18 mouse cellular contexts compared by ENCODE assay signal in the genomic region with DNA sequence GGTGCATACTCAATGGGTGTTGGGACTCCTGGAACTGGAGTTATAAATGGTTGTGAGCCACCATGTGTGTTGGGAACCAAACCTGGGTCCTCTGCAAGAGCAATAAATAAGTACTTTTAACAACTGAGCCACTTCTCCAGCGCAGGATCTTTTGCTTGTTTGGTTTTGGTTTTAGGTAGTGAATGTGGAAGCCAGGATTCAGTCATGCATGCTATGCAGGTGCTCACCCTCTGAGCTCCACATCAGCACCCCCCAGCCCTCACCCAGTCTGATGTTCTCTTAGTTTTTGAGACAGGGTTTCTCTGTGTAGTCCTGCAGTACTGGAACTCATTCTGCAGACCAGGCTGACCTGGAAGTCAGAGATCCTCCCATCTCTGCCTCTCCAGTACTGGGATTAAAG. TPM values are rescaled to one million over a fixed set of nuclear protein-coding genes. Genes with fewer than 3 reads are reported as not detected.
DNase-seq lines count a peak whose midpoint lies in the region; ATAC-seq lines count a peak whose summit lies in the region.
"Had no signal": no experiment of that assay in that cellular context is flagged by ENCODE, and none has a peak within 500 bp of the region (broad histone marks: within the 10 kb centered on the region; RNA-seq: fewer than 3 reads in every experiment).

No protein-coding gene starts in this region.

- H3K4me3 ChIP-seq in hindbrain, embryonic 11.5 days (ENCODE audit: low read depth, low read length), result no peak overlapping the region
- H3K4me3 ChIP-seq in hindbrain, embryonic 16.5 days (ENCODE audit: low read length), result no peak overlapping the region
- H3K4me3 ChIP-seq in forebrain, embryonic 14.5 days (ENCODE audit: low read depth, low read length), result no peak overlapping the region
- H3K4me3 ChIP-seq in midbrain, embryonic 13.5 days (replicated peaks), result no peak overlapping the region
- H3K4me3 ChIP-seq: gastrocnemius, adult 2 months had no signal

- 0 out of 2 replicates have a peak overlapping the region, but pooled peaks have one; percentile 7 for H3K27ac ChIP-seq in hindbrain, embryonic 11.5 days (ENCODE audit: low read depth, low read length)
- H3K27ac ChIP-seq in hindbrain, embryonic 16.5 days (ENCODE audit: low read depth, low read length), result no peak overlapping the region
- H3K27ac ChIP-seq in forebrain, embryonic 14.5 days (ENCODE audit: low read depth, low read length), result peak overlapping the region; percentile 89
- H3K27ac ChIP-seq in midbrain, embryonic 13.5 days, result peak overlapping the region; percentile 88

- 90% methylated on average over 1 of the region's 1 CpGs for WGBS in hindbrain, embryonic 11.5 days
- WGBS in hindbrain, embryonic 16.5 days, result 83% methylated on average over 1 of the region's 1 CpGs
- WGBS in forebrain, embryonic 14.5 days, result 61% methylated on average over 1 of the region's 1 CpGs
- WGBS in midbrain, embryonic 13.5 days, result 62% methylated on average over 1 of the region's 1 CpGs

- H3K9ac ChIP-seq in hindbrain, embryonic 11.5 days (ENCODE audit: low read depth, low read length), result no peak overlapping the region
- H3K9ac ChIP-seq in hindbrain, embryonic 16.5 days (ENCODE audit: low read depth, low read length), result no peak overlapping the region
- no peak overlapping the region for H3K9ac ChIP-seq in forebrain, embryonic 14.5 days (ENCODE audit: low read length)
- no peak overlapping the region; the same call in 1 of the 2 replicates for H3K9ac ChIP-seq in midbrain, embryonic 13.5 days (replicated peaks)

- H3K36me3 ChIP-seq in hindbrain, embryonic 11.5 days (ENCODE audit: control insufficient read depth, insufficient read depth, low read length), result no peaks in the 10 kb centered on the region
- no peaks in the 10 kb centered on the region for H3K36me3 ChIP-seq in hindbrain, embryonic 16.5 days (ENCODE audit: control insufficient read depth, insufficient read depth, low read length)
- no peaks in the 10 kb centered on the region for H3K36me3 ChIP-seq in forebrain, embryonic 14.5 days (ENCODE audit: control insufficient read depth, insufficient read depth, low read length)
- H3K36me3 ChIP-seq in midbrain, embryonic 13.5 days, result no peaks in the 10 kb centered on the region

- peaks cover 7% of the 10 kb centered on the region for H3K4me1 ChIP-seq in hindbrain, embryonic 11.5 days (replicated peaks; ENCODE audit: control insufficient read depth, insufficient read depth, low read length)
- H3K4me1 ChIP-seq in hindbrain, embryonic 16.5 days (ENCODE audit: control insufficient read depth, insufficient read depth, low read depth, low read length), result peaks cover 17% of the 10 kb centered on the region
- peaks cover 49% of the 10 kb centered on the region for H3K4me1 ChIP-seq in forebrain, embryonic 14.5 days (ENCODE audit: control insufficient read depth, insufficient read depth, low read length)
- H3K4me1 ChIP-seq in midbrain, embryonic 13.5 days (replicated peaks), result peaks cover 88% of the 10 kb centered on the region

- ATAC-seq in hindbrain, embryonic 11.5 days (ENCODE audit: low FRiP score), result no peak
- ATAC-seq in hindbrain, embryonic 16.5 days, result no peak
- ATAC-seq in forebrain, embryonic 14.5 days, result no peak
- ATAC-seq in midbrain, embryonic 13.5 days, result no peak
- ATAC-seq: Patski had no signal

- H3K4me2 ChIP-seq in hindbrain, embryonic 11.5 days (replicated peaks; ENCODE audit: low read depth, low read length), result no peak overlapping the region
- no peak overlapping the region for H3K4me2 ChIP-seq in hindbrain, embryonic 16.5 days (ENCODE audit: low read length)
- peak overlapping the region; percentile 38 for H3K4me2 ChIP-seq in forebrain, embryonic 14.5 days (ENCODE audit: low read length)
- no peak overlapping the region; the same call in 1 of the 2 replicates for H3K4me2 ChIP-seq in midbrain, embryonic 13.5 days (replicated peaks)

- DNase-seq in hindbrain, embryonic 11.5 days (ENCODE audit: low spot score), result no peak
- DNase-seq in B cell, adult 2 months, result peak; percentile 40 to 54
- no peak for DNase-seq in forebrain, embryonic 14.5 days (ENCODE audit: low spot score)
- no peak for DNase-seq in thymus, postnatal 4 days
- DNase-seq in heart, adult 18-20 months, result no peak
- no peak for DNase-seq in right cerebral cortex, postnatal 25 days
- DNase-seq: cerebellum, adult 9-11 months; gastrocnemius, adult 2 months; heart, postnatal 10 days; layer of hippocampus, postnatal 36 days; left cerebral cortex, postnatal 4 days; lung, adult 18-20 months; lung, postnatal 36 days; retina, postnatal 1 day; thymus, adult 18-20 months had no signal

- H3K27me3 ChIP-seq in hindbrain, embryonic 11.5 days (ENCODE audit: control insufficient read depth, insufficient read depth, low read length), result no peaks in the 10 kb centered on the region
- no peaks in the 10 kb centered on the region for H3K27me3 ChIP-seq in hindbrain, embryonic 16.5 days (replicated peaks; ENCODE audit: control insufficient read depth, insufficient read depth, low read length)
- no peaks in the 10 kb centered on the region for H3K27me3 ChIP-seq in forebrain, embryonic 14.5 days (replicated peaks; ENCODE audit: control insufficient read depth, insufficient read depth, low read length)
- H3K27me3 ChIP-seq in midbrain, embryonic 13.5 days, result no peaks in the 10 kb centered on the region
- H3K27me3 ChIP-seq: Patski had no signal

- no peaks in the 10 kb centered on the region for H3K9me3 ChIP-seq in hindbrain, embryonic 11.5 days (ENCODE audit: control insufficient read depth, low read length)
- no peaks in the 10 kb centered on the region for H3K9me3 ChIP-seq in hindbrain, embryonic 16.5 days (ENCODE audit: control insufficient read depth, low read length)
- no peaks in the 10 kb centered on the region for H3K9me3 ChIP-seq in forebrain, embryonic 14.5 days (replicated peaks; ENCODE audit: control insufficient read depth, low read length)
- no peaks in the 10 kb centered on the region for H3K9me3 ChIP-seq in midbrain, embryonic 13.5 days

RNA-seq across cellular contexts. Expression of gene Spata13, which starts 8.3 kb away (rescaled TPM):
- 58.8 and 73.2 TPM in 2 replicates for polyA plus RNA-seq in hindbrain, embryonic 11.5 days (2014; fragmentation: Nextera tagmentation; extraction: Ambion mirVana)
- 17.1 and 18.2 TPM in 2 replicates for polyA plus RNA-seq in hindbrain, embryonic 16.5 days (2015; fragmentation: Nextera tagmentation; extraction: Ambion mirVana)
- 36.6 and 45.8 TPM in 2 replicates for polyA plus RNA-seq in forebrain, embryonic 14.5 days (2014; fragmentation: Nextera tagmentation; extraction: Ambion mirVana)
- 41.3 and 47.4 TPM in 2 replicates for polyA plus RNA-seq in midbrain, embryonic 13.5 days (2015; fragmentation: Nextera tagmentation; extraction: Ambion mirVana)
- 10 to 100 TPM; 11.1 to 11.4 TPM for total RNA-seq in heart, adult 18-20 months (2021)

Comparison
In these comparisons a context has a peak if more than half of its experiments do, and no peak if none do; other contexts are left out.
1. DNase-seq: peak in B cell, adult 2 months (2 of 2); none in hindbrain, embryonic 11.5 days (single experiment), forebrain, embryonic 14.5 days (single experiment), thymus, postnatal 4 days (single experiment), heart, adult 18-20 months (0 of 2) and right cerebral cortex, postnatal 25 days (single experiment).